Mouse (Mus musculus): Measurements from ENCODE around the gene Ccer1.

DNA sequence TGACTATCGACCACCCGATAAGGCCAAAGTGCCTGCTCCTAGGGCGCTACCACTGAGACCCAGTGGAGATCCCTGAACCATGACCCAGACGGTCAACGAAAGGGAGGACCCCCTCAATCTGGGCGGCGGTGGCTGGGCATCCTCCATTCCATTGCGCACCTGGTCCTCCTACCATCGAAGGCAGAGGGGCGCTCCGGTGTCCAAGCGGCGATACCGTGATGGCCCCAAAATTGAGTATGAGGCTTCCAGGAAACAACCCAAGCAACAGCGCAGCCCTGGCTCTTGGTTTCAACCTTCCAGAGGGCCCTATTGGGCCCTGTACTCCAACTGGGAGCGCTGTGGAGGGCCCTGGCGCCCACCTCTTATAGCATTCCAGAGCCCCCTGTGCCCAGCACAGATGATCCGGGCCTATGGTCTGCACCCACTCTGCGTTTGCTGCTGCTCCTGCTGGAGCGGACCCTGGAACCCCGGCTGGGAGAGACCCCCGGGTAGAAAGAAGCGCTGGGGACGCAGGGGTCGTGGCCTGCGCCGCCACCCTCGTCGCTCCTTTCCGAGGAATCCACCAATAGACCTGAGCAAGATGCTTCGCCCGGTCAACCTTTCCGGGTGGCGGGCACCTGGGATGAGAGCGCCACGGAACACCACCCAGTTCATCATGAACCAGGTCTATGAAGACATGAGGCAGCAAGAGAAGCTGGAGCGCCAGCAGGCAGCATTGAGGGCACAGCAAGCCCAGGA lies 708 bp downstream of the Ccer1 start:
- TF ChIP-seq POLR2A (IDR thresholded peaks at IDR 0.05; ENCODE audit: low read depth, low read length) (no peak), CTCF (IDR thresholded peaks at IDR 0.05; ENCODE audit: extremely low read depth, insufficient read length, insufficient replicate concordance, low read depth, low read length) (no peak)

All from small intestine, adult 2 months (tissue).